Mouse (Mus musculus) midbrain, embryonic 12.5 days (tissue): ENCODE data around the gene Zfp950. TPM values are rescaled to one million over a fixed set of nuclear protein-coding genes. Genes with fewer than 3 reads are reported as not detected.

Experiments used
- ATAC-seq: fragments of 200-750 bp; cut with Nextera tagmentation; 2 replicates; pipeline ENCODE4 v1.8.0; 2017; ENCODE audit warnings: low read depth, moderate TSS enrichment, moderate library complexity; ENCODE audit not compliant: low FRiP score
- H3K27ac ChIP-seq: fragments of 300-500 bp; sonication (generic); replicated peaks from 2 replicates; pipeline ENCODE4 v1.5.1; 2016; ENCODE audit warnings: mild to moderate bottlenecking
- H3K27me3 ChIP-seq: fragments of 300-500 bp; sonication (generic); 2 replicates; pipeline ENCODE4 v1.6.1; 2016; ENCODE audit warnings: mild to moderate bottlenecking
- H3K36me3 ChIP-seq: fragments of 300-500 bp; sonication (generic); 2 replicates; pipeline ENCODE4 v1.6.1; 2016
- H3K4me1 ChIP-seq: fragments of 300-500 bp; sonication (generic); 2 replicates; pipeline ENCODE4 v1.6.1; 2016
- H3K4me2 ChIP-seq: fragments of 300-500 bp; sonication (generic); replicated peaks from 2 replicates; pipeline ENCODE4 v1.6.1; 2016; ENCODE audit warnings: mild to moderate bottlenecking, moderate library complexity
- H3K4me3 ChIP-seq: fragments of 300-500 bp; sonication (generic); 2 replicates; pipeline ENCODE4 v1.5.1; 2016; ENCODE audit warnings: mild to moderate bottlenecking
- H3K9ac ChIP-seq: fragments of 300-500 bp; sonication (generic); replicated peaks from 2 replicates; pipeline ENCODE4 v1.6.1; 2016; ENCODE audit warnings: mild to moderate bottlenecking, moderate library complexity
- H3K9me3 ChIP-seq: fragments of 300-500 bp; sonication (generic); 2 replicates; pipeline ENCODE4 v1.6.1; 2016; ENCODE audit warnings: mild to moderate bottlenecking
- WGBS: fragments of 180-500 bp; shearing (Covaris S2); methylation state at CpG from one replicate; pipeline ENCODE4 v1.1.7; 2016; 5-methylcytosine and 5-hydroxymethylcytosine counted together
- polyA plus RNA-seq: library from polyadenylated mRNA; unstranded; fragments of >200 nt; fragmentation: Nextera tagmentation; extraction: Ambion mirVana; gene quantifications from 2 replicates; pipeline ENCODE4 v1.2.1, GENCODE M21; 2016

Zfp950 gene
- polyA plus RNA-seq, 1 experiment from 2014 or later = 36.2 TPM

DNA sequence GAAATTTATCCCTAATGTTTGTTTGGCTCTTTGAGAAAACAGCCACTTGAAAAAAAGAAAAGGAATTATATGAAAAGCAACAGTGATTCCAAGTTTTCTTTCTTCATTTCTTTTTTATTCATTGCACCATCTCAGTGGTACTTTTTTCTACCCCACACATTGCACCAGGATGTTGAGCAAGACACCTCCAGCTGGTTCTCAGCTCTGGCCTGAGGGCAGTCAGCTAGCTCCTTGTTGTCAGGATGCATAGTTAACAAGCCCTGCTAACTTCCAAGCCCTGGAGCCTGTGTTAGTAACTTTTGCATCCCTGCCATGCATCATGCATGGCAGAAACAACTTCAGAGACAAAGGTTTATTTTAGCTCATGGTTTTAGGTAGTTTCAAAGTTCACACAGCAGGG lies 87.9 kb downstream of the Zfp950 start:
- Histone ChIP-seq H3K4me1 (peaks cover 6% of the 10 kb centered on the region; the same call in 1 of the 2 replicates), H3K27me3 (no peaks in the 10 kb centered on the region), H3K27ac (no peak overlapping the region), H3K36me3 (no peaks in the 10 kb centered on the region), H3K4me2 (no peak overlapping the region), H3K9me3 (no peaks in the 10 kb centered on the region), H3K4me3 (no peak overlapping the region), H3K9ac (no peak overlapping the region)
- no peak for ATAC-seq

DNA sequence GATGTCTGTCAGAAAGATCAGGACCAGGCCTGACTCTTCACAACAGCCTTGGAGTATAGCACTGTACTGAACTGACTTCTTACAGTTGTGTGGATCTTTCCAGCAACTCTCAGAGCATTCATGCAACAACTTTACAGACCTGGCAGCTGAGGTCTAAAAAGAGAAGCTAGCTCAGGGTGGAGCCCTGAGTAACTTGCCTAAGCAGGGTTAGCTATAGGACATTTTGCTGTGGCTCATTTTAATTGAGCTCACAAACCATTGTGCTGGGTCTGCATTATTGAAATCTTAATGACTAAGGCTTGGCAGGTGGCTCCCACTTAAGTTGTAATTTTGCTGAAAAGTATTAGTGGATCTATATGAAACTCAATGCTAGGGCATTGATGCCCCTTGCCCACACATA lies 88.6 kb downstream of the Zfp950 start:
- Histone ChIP-seq H3K4me1 (peaks cover 1% of the 10 kb centered on the region; the same call in 1 of the 2 replicates), H3K9ac (no peak overlapping the region), H3K27me3 (no peaks in the 10 kb centered on the region), H3K9me3 (no peaks in the 10 kb centered on the region), H3K4me3 (no peak overlapping the region), H3K36me3 (no peaks in the 10 kb centered on the region), H3K4me2 (no peak overlapping the region), H3K27ac (no peak overlapping the region)
- no peak for ATAC-seq

DNA sequence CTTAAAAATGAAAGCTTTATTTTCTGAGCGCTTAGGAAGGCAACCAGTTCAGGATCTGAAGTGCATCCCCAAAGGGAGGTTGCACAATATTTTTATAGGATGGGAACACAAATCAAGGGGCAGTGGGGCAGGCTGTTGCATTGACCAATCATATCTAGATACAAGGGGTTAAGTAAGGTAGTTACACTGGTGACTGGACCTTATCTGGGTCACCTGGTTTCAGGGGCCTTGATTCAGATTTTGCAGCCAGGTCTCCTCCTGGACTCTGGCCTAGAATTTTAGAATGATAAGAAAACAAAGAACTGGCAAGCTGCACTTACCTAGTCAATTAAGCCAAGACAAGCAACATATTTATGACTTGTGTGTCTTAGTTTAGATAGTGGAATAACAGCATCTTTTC lies 89.5 kb downstream of the Zfp950 start:
- H3K4me1 ChIP-seq = no peaks in the 10 kb centered on the region
- H3K27me3 ChIP-seq = no peaks in the 10 kb centered on the region
- H3K4me2 ChIP-seq = no peak overlapping the region
- H3K36me3 ChIP-seq = no peaks in the 10 kb centered on the region
- 96% methylated on average over 1 of the region's 1 CpGs for WGBS
- no peaks in the 10 kb centered on the region for H3K9me3 ChIP-seq
- H3K27ac ChIP-seq = no peak overlapping the region
- no peak overlapping the region for H3K4me3 ChIP-seq
- H3K9ac ChIP-seq = no peak overlapping the region
- no peak for ATAC-seq

DNA sequence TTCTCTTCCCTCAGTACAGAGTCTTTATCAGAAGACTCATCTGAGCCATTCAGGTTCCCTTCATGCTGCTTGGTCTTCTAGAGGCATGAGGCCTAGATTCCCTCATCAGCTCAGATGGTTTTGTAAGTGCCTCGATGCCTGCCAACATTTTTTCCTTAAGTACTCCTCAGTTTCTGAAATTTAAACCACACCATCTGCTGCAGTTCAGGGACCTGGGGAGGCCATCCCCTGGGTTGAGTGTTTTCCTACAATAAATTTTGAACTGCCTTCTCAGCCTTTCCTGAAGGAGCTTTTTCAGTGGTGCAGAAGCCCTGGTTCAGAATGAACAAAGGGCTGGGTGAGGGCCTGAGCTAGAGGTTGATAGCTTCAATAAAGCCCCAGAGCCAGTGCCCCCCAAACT lies 91.2 kb downstream of the Zfp950 start:
- Histone ChIP-seq H3K4me3 (no peak overlapping the region), H3K4me1 (no peaks in the 10 kb centered on the region), H3K4me2 (no peak overlapping the region), H3K9me3 (no peaks in the 10 kb centered on the region), H3K9ac (no peak overlapping the region), H3K27me3 (no peaks in the 10 kb centered on the region), H3K27ac (no peak overlapping the region), H3K36me3 (no peaks in the 10 kb centered on the region)
- WGBS = 84% methylated on average over 1 of the region's 1 CpGs
- ATAC-seq = no peak

DNA sequence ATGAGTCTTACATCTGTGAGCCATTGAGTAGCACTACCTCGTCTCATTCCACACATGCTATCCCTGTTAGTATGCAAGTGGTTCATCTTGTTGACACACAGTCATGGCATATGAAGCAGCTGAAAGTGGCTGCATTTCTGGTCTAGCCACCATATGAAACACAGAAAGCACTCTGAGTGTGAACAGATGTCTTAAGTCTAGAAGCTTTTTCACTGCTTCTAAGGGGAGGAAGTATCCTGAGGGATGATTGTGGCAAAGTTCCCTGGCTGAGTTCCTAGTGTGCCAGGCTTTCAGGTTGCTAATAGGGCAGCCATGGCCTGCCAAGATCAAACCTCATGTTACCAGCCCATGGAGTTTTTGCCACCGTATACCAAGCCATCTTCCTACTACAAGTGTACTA lies 92.0 kb downstream of the Zfp950 start:
- Histone ChIP-seq H3K9ac (no peak overlapping the region), H3K4me1 (no peaks in the 10 kb centered on the region), H3K4me3 (no peak overlapping the region), H3K4me2 (no peak overlapping the region), H3K27ac (no peak overlapping the region), H3K36me3 (no peaks in the 10 kb centered on the region), H3K27me3 (no peaks in the 10 kb centered on the region), H3K9me3 (no peaks in the 10 kb centered on the region)
- ATAC-seq = no peak
- 88% methylated on average over 2 of the region's 2 CpGs for WGBS

DNA sequence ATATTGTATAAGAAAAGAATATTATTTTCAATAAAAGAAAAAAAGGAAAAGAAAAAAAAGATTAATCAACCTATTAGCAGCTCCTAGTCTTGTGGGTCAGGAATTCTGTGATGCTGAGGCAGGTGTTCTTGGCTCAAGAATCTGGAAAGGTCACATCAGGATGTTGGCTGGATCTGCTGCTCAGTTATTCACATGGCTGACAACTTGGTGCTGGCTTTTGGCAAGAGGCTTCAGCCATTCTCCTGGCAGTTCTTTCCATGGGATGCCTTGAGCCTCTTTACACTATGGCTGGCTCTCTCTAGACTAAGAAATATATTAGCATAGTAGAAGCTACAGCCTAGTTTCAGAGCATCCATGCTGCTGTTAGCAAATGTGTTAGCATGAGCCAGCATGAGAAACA lies 101.5 kb downstream of the Zfp950 start:
- H3K27ac ChIP-seq = no peak overlapping the region
- no peaks in the 10 kb centered on the region for H3K27me3 ChIP-seq

DNA sequence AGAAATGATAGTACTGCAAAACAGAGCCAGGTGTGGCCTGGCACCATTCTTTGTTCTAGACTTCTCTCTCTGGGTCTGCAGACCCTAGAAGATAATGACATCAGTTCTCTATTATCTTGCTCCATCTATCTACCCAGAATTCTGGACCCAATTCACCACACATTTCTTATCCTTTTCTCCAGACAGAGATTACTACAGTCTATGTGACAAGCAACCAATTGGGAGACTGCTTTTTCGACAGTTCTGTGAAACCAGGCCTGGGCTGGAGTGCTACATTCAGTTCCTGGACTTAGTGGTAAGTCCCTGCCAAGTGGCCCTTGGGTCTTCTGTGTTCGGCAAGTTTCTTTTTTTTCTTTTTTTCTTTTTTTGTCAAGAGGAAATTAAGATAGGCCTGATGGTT lies 109.1 kb downstream of the Zfp950 start:
- Histone ChIP-seq H3K9me3 (no peaks in the 10 kb centered on the region), H3K36me3 (no peaks in the 10 kb centered on the region), H3K27ac (no peak overlapping the region), H3K9ac (no peak overlapping the region), H3K27me3 (no peaks in the 10 kb centered on the region), H3K4me1 (no peaks in the 10 kb centered on the region), H3K4me3 (no peak overlapping the region), H3K4me2 (no peak overlapping the region)
- WGBS = 86% methylated on average over 2 of the region's 2 CpGs
- ATAC-seq = no peak

More for the DNA sequence above, 101.5 kb downstream of the Zfp950 start:
- no peak overlapping the region for H3K9ac ChIP-seq
- no peaks in the 10 kb centered on the region for H3K4me1 ChIP-seq
- H3K9me3 ChIP-seq = no peaks in the 10 kb centered on the region
- H3K4me3 ChIP-seq = no peak overlapping the region
- no peak overlapping the region for H3K4me2 ChIP-seq
- H3K36me3 ChIP-seq = no peaks in the 10 kb centered on the region
- ATAC-seq = no peak

DNA sequence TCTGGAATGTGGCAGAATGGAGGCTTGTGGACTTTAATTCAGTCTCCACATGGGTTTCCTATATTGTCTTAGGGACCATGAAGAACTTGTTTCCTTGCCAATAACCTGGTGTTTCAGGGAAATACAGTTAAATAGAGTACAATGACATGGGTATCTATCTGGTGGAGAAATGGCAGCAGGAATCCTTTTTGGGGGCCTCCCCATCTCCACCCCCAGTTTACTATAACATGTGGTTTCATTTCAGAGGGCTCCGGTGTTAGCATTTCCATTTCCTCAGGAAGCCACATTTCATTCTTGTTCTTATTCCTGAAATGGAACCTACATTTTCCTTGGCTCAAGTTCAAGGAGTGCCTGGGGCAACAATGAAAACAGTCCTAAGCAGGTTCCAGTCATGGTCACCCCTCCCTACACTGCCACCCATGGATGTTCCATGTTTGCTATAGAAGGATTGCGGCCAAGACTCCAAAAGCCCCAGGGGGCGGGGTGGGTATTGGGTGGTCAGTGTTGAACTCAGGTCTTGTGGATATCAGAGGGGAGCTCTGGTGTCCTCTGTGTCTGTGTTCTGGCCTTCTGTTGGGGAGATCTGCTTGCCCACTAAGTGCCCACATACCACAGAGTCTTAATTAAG lies 118.6 kb downstream of the Zfp950 start:
- H3K36me3 ChIP-seq = no peaks in the 10 kb centered on the region
- no peak overlapping the region for H3K4me3 ChIP-seq
- no peaks in the 10 kb centered on the region for H3K27me3 ChIP-seq
- no peaks in the 10 kb centered on the region for H3K4me1 ChIP-seq
- H3K27ac ChIP-seq = no peak overlapping the region
- no peak overlapping the region for H3K9ac ChIP-seq
- no peak overlapping the region for H3K4me2 ChIP-seq
- 89% methylated on average over 3 of the region's 3 CpGs for WGBS
- H3K9me3 ChIP-seq = no peaks in the 10 kb centered on the region
- no peak for ATAC-seq

DNA sequence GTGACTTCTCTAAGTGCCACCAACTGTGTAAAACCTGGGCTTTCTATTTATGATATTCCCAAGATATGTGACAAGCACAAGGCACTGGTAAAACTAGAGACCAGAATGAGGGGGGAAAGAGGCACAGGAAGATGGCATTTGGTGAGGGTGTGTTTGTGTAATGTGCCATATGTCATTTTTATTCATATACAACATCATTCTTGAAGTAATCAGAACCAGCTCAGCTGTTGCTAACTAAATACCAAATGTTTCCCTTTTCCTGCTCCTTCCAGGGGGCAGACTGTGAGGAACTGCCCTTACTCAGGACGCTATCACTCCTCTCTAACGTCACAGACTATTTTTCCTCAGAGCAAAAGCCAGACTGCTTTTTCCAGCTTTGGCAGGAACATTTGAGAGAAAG lies 119.1 kb downstream of the Zfp950 start:
- no peaks in the 10 kb centered on the region for H3K27me3 ChIP-seq
- no peak overlapping the region for H3K9ac ChIP-seq
- H3K4me3 ChIP-seq = no peak overlapping the region
- H3K9me3 ChIP-seq = no peaks in the 10 kb centered on the region
- no peak overlapping the region for H3K27ac ChIP-seq
- WGBS = 75% methylated on average over 2 of the region's 2 CpGs
- no peaks in the 10 kb centered on the region for H3K36me3 ChIP-seq
- H3K4me1 ChIP-seq = no peaks in the 10 kb centered on the region
- no peak overlapping the region for H3K4me2 ChIP-seq
- no peak for ATAC-seq

DNA sequence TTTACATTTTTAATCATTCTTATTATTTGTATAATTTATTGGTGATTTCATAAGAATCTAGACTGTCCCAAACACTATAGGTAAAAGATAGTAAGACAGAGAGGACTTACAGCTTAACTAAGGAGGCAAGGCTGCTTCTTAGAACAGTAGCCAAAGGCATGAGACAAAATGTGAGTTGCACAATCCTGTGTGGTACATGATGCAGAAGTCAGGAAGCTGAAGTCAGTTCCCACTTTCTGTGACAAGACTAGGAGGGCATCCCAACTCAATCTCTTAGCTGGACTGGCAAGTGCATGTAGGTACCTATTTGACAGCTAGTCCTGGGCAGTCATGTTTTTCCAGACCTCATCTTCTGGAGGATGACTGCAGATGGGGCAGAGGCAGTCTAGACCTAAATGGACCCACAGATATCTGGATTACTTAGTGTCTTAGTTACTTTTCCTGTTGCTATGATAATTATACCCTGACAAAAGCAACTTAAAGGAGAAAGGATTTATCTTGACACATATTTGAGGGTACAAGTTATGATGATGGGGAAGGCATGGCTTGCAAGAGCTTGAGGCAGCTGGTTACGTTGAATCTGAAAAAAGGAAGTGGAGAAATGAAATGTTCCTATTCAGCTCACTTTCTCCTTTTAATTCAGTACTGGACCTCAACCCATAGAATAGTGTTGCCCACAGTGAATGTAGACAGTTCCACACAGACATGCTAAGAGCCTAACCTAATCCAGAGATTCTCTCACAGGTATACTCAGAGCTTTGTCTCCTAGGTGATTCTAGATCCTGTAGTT lies 123.0 kb downstream of the Zfp950 start:
- 88% methylated on average over 1 of the region's 1 CpGs for WGBS
- no peaks in the 10 kb centered on the region for H3K27me3 ChIP-seq
- H3K4me3 ChIP-seq = no peak overlapping the region
- H3K36me3 ChIP-seq = no peaks in the 10 kb centered on the region
- no peaks in the 10 kb centered on the region for H3K9me3 ChIP-seq
- ATAC-seq = no peak
- no peak overlapping the region for H3K27ac ChIP-seq
- H3K4me1 ChIP-seq = no peaks in the 10 kb centered on the region
- H3K9ac ChIP-seq = no peak overlapping the region
- no peak overlapping the region for H3K4me2 ChIP-seq

DNA sequence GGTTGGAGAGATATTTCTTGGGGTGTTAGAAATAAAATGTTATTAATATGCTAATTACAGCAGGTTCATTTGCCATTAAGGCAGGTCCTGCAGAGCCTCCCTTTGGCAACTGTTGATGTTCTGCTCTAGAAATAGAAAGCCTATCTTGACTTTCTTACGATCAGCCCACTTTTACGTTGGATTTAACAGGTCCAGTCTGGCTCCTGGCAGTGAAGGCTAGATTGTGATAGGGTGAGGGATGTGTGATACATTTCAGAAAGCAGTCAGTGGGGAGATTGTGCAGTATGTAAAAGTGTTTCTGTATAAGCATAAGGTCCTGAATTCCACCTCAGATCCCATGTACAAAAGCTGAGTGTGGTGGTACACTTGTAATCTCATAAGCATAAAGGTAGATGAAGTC lies 131.4 kb downstream of the Zfp950 start:
- 88% methylated on average over 2 of the region's 2 CpGs for WGBS
- ATAC-seq = no peak
- Histone ChIP-seq H3K4me1 (no peaks in the 10 kb centered on the region), H3K27ac (no peak overlapping the region), H3K4me3 (no peak overlapping the region), H3K27me3 (no peaks in the 10 kb centered on the region), H3K36me3 (no peaks in the 10 kb centered on the region), H3K9ac (no peak overlapping the region), H3K9me3 (no peaks in the 10 kb centered on the region), H3K4me2 (no peak overlapping the region)
